Mouse (Mus musculus): ENCODE measurements at regions not wholly inside any gene's neighbourhood (a gene's known extent, or its start where the extent isn't known, plus 50 kb on each side); places are given as distances from the start of the nearest gene placed in this dataset.

DNA sequence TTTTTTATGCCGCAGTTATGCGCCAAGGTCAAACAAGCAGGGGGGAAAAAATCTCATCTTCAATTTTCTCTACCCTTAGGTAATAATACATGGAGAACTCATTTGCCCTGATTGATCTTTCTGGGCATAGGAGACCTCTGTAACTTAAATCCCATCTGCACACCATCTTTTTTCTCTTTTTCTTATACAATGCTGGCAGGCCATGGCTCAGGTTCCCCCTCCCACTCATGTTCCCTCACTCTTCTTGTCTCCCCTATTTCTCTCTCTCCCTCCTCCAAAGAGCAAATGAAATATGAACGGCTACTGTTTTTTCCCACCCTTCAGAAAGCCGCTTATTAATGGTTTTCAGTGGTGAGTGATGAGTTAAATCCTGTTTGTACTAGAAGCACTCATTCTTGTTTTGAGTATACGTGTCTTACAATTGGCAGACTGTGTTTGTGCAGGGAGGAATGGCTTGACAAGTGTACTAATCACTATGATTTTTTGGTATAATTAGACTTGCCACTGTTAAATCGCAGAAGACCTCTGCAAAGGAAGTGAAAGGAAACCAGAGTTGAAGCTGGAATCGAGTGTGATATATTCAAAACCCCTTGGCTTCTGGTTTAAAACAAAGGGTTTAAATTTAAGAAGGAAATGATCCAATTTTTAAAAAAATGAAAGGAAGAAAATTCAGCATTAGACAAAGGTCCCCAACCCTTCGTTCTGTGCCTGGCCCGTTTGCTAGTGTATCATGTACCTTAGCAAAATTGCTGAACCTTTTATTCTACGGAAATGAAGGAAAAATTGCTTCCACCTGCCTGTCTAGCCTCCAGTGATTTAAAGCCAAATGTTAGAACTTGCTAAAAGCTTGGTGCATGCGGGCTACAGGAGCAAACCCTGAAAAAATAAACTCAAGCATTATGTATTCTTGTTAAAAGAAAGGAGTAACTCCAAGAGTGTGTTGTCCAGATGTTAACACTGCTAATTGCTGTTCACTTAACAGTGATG lies 336.4 kb downstream of the Phf3 start:
- TF ChIP-seq MXI1 (IDR thresholded peaks at IDR 0.05; ENCODE audit: low read depth, low read length) (no peak), HCFC1 (IDR thresholded peaks at IDR 0.05; ENCODE audit: low read depth, low read length) (no peak), MAX (IDR thresholded peaks at IDR 0.05; ENCODE audit: low read length) (no peak), CTCF (conservative IDR thresholded peaks at IDR 0.05 in 1 of 2, IDR thresholded peaks at IDR 0.05 in 1 of 2; ENCODE audit: low read depth in 2 of 2, low read length in 2 of 2) (no peak), IRF4 (IDR thresholded peaks at IDR 0.05; ENCODE audit: low read depth, low read length) (no peak), MEF2A (IDR thresholded peaks at IDR 0.05; ENCODE audit: borderline replicate concordance, low read depth, low read length) (no peak), POLR2A (IDR thresholded peaks at IDR 0.05; ENCODE audit: low read depth, low read length) (no peak), EP300 (IDR thresholded peaks at IDR 0.05; ENCODE audit: low read length) (no peak)
